Comparison of ENCODE assay signal across 8 mouse cellular contexts in genomic region chr8:94861352-94861910, GRCm38 (mm10). TPM values are rescaled to one million over a fixed set of nuclear protein-coding genes. Genes with fewer than 3 reads are reported as not detected.
DNase-seq lines count a peak whose midpoint lies in the region; ATAC-seq and TF ChIP-seq lines count a peak whose summit lies in the region.

No protein-coding gene starts in this region.

- H3K27me3 ChIP-seq in intestine, embryonic 16.5 days (replicated peaks; ENCODE audit: control insufficient read depth, insufficient read depth, low read length): no peaks in the 10 kb centered on the region

- H3K4me1 ChIP-seq in cortical plate, adult 2 months (ENCODE audit: control insufficient read depth, insufficient read depth, low read length): peaks cover 5% of the 10 kb centered on the region
- H3K4me1 ChIP-seq in intestine, embryonic 16.5 days (ENCODE audit: control insufficient read depth, insufficient read depth, low read length): 0 out of 2 replicates have a peak, but pooled peaks cover 2% of the 10 kb centered on the region

- H3K4me3 ChIP-seq in cortical plate, adult 2 months (ENCODE audit: insufficient read depth, low read length): no peak overlapping the region
- H3K4me3 ChIP-seq in intestine, embryonic 16.5 days (ENCODE audit: low read length): no peak overlapping the region

- peaks cover 17% of the 10 kb centered on the region for H3K36me3 ChIP-seq in intestine, embryonic 16.5 days (ENCODE audit: control insufficient read depth, insufficient read depth, low read length)

- no peak overlapping the region for H3K4me2 ChIP-seq in intestine, embryonic 16.5 days (ENCODE audit: low read depth, low read length)

- H3K9me3 ChIP-seq in intestine, embryonic 16.5 days (ENCODE audit: control insufficient read depth, low read length): no peaks in the 10 kb centered on the region

- 0 out of 2 replicates have a peak, but pooled peaks have one; percentile 39 for ATAC-seq in intestine, embryonic 16.5 days

- DNase-seq in cerebellum, adult 18-20 months: peak; percentile 55 to 66
- DNase-seq in cerebellum, adult 11-12 months: no peak
- DNase-seq in ovary, postnatal 36 days (ENCODE audit: low spot score): peak; percentile 27
- no peak for DNase-seq in ovary, postnatal 14 days (ENCODE audit: low spot score)
- DNase-seq in lung, postnatal 10 days: peak; percentile 83
- peak; percentile 79 to 91 for DNase-seq in spleen, postnatal 4 days (ENCODE audit: low spot score in 2 of 2)

- 68% methylated on average over 8 of the region's 8 CpGs for WGBS in intestine, embryonic 16.5 days

- no peak overlapping the region for H3K9ac ChIP-seq in intestine, embryonic 16.5 days (ENCODE audit: low read depth, low read length)

- TF ChIP-seq CTCF in cortical plate, adult 2 months (IDR thresholded peaks at IDR 0.05; ENCODE audit: extremely low read depth, insufficient read depth, low read length): peak; percentile 66

- H3K27ac ChIP-seq in cortical plate, adult 2 months (ENCODE audit: insufficient read depth, low read length): no peak overlapping the region
- H3K27ac ChIP-seq in intestine, embryonic 16.5 days (ENCODE audit: low read length): no peak overlapping the region

- no peak for TF ChIP-seq POLR2A in cortical plate, adult 2 months (IDR thresholded peaks at IDR 0.05; ENCODE audit: extremely low read depth, insufficient read depth, low read length)

RNA-seq across cellular contexts. Expression of gene Polr2c, which starts 4.2 kb away (rescaled TPM):
- polyA plus RNA-seq in cortical plate, adult 2 months (2012; rRNA removed): 108 and 117 TPM in 2 replicates
- polyA plus RNA-seq in intestine, embryonic 16.5 days (2015; fragmentation: Nextera tagmentation; extraction: Ambion mirVana): 117 and 133 TPM in 2 replicates

RNA-seq across cellular contexts. Expression of gene Dok4, which starts 14.7 kb away (rescaled TPM):
- polyA plus RNA-seq in cortical plate, adult 2 months (2012; rRNA removed): 15.1 and 15.9 TPM in 2 replicates
- 49.6 and 51.5 TPM in 2 replicates for polyA plus RNA-seq in intestine, embryonic 16.5 days (2015; fragmentation: Nextera tagmentation; extraction: Ambion mirVana)

RNA-seq across cellular contexts. Expression of gene Ciapin1, which starts 23.3 kb away (rescaled TPM):
- 38.2 and 39.1 TPM in 2 replicates for polyA plus RNA-seq in cortical plate, adult 2 months (2012; rRNA removed)
- polyA plus RNA-seq in intestine, embryonic 16.5 days (2015; fragmentation: Nextera tagmentation; extraction: Ambion mirVana): 79.1 and 90.1 TPM in 2 replicates

RNA-seq across cellular contexts. Expression of gene Coq9, which starts 23.3 kb away (rescaled TPM):
- 103 and 110 TPM in 2 replicates for polyA plus RNA-seq in cortical plate, adult 2 months (2012; rRNA removed)
- polyA plus RNA-seq in intestine, embryonic 16.5 days (2015; fragmentation: Nextera tagmentation; extraction: Ambion mirVana): 142 and 145 TPM in 2 replicates

RNA-seq across cellular contexts. Expression of gene Ccl17, which starts 51.2 kb away (rescaled TPM):
- 4.4 TPM in 2 replicates for polyA plus RNA-seq in cortical plate, adult 2 months (2012; rRNA removed)
- polyA plus RNA-seq in intestine, embryonic 16.5 days (2015; fragmentation: Nextera tagmentation; extraction: Ambion mirVana): 0.29 and 1.3 TPM in 2 replicates

Comparison
In these comparisons a context has a peak if more than half of its experiments do, and no peak if none do; other contexts are left out.
1. DNase-seq: peak in cerebellum, adult 18-20 months (2 of 2), ovary, postnatal 36 days (single experiment), lung, postnatal 10 days (single experiment) and spleen, postnatal 4 days (2 of 2); none in cerebellum, adult 11-12 months (single experiment) and ovary, postnatal 14 days (single experiment).